Mouse (Mus musculus): Measurements from ENCODE around the gene Rfx3. TPM values are rescaled to one million over a fixed set of nuclear protein-coding genes. Genes with fewer than 3 reads are reported as not detected.

Gene Rfx3
- polyA plus RNA-seq, 1 experiment from 2014 or later: 7.4 TPM

GRCm38 (mm10) chr19:27905976-27906375, 105.0 kb downstream of the Rfx3 start:
- Histone ChIP-seq H3K4me1 (ENCODE audit: control insufficient read depth in 2 of 2, insufficient read depth in 2 of 2, low read length in 2 of 2) (0 out of 4 replicates have a peak, but pooled peaks cover 0 to 2% of the 10 kb centered on the region in 2 experiments), H3K27ac (replicated peaks in 1 of 2; ENCODE audit: control insufficient read depth in 1 of 2, insufficient read depth in 1 of 2, low read depth in 2 of 2, low read length in 2 of 2) (no peak overlapping the region), H3K4me3 (ENCODE audit: control insufficient read depth in 1 of 2, insufficient read depth in 1 of 2, low read depth in 1 of 2, low read length in 2 of 2) (no peak overlapping the region), H3K27me3 (ENCODE audit: control insufficient read depth, insufficient read depth, low read length) (no peaks in the 10 kb centered on the region), H3K9ac (ENCODE audit: low read length) (no peak overlapping the region), H3K4me2 (ENCODE audit: low read length) (no peak overlapping the region), H3K9me3 (ENCODE audit: control insufficient read depth, low read length) (no peaks in the 10 kb centered on the region), H3K36me3 (ENCODE audit: control insufficient read depth, insufficient read depth, low read length) (no peaks in the 10 kb centered on the region)
- ATAC-seq (ENCODE audit: insufficient number of reproducible peaks, insufficient read depth, low FRiP score, low read depth): no peak
- WGBS: 79% methylated on average over 9 of the region's 9 CpGs

GRCm38 (mm10) chr19:27905172-27905571, 105.8 kb downstream of the Rfx3 start:
- Histone ChIP-seq H3K4me1 (ENCODE audit: control insufficient read depth in 2 of 2, insufficient read depth in 2 of 2, low read length in 2 of 2) (0 out of 4 replicates have a peak, but pooled peaks cover 0 to 2% of the 10 kb centered on the region in 2 experiments), H3K4me2 (ENCODE audit: low read length) (no peak overlapping the region), H3K9ac (ENCODE audit: low read length) (no peak overlapping the region), H3K27ac (replicated peaks in 1 of 2; ENCODE audit: control insufficient read depth in 1 of 2, insufficient read depth in 1 of 2, low read depth in 2 of 2, low read length in 2 of 2) (no peak overlapping the region), H3K9me3 (ENCODE audit: control insufficient read depth, low read length) (no peaks in the 10 kb centered on the region), H3K36me3 (ENCODE audit: control insufficient read depth, insufficient read depth, low read length) (no peaks in the 10 kb centered on the region), H3K4me3 (ENCODE audit: control insufficient read depth in 1 of 2, insufficient read depth in 1 of 2, low read depth in 1 of 2, low read length in 2 of 2) (no peak overlapping the region), H3K27me3 (ENCODE audit: control insufficient read depth, insufficient read depth, low read length) (no peaks in the 10 kb centered on the region)
- no peak for ATAC-seq (ENCODE audit: insufficient number of reproducible peaks, insufficient read depth, low FRiP score, low read depth)
- 82% methylated on average over 1 of the region's 1 CpGs for WGBS

GRCm38 (mm10) chr19:27904655-27905054, 106.3 kb downstream of the Rfx3 start:
- Histone ChIP-seq H3K27ac (replicated peaks in 1 of 2; ENCODE audit: control insufficient read depth in 1 of 2, insufficient read depth in 1 of 2, low read depth in 2 of 2, low read length in 2 of 2) (no peak overlapping the region), H3K4me3 (ENCODE audit: control insufficient read depth in 1 of 2, insufficient read depth in 1 of 2, low read depth in 1 of 2, low read length in 2 of 2) (no peak overlapping the region), H3K9ac (ENCODE audit: low read length) (no peak overlapping the region), H3K4me1 (ENCODE audit: control insufficient read depth in 2 of 2, insufficient read depth in 2 of 2, low read length in 2 of 2) (0 out of 4 replicates have a peak, but pooled peaks cover 0 to 2% of the 10 kb centered on the region in 2 experiments), H3K9me3 (ENCODE audit: control insufficient read depth, low read length) (no peaks in the 10 kb centered on the region), H3K36me3 (ENCODE audit: control insufficient read depth, insufficient read depth, low read length) (no peaks in the 10 kb centered on the region), H3K27me3 (ENCODE audit: control insufficient read depth, insufficient read depth, low read length) (no peaks in the 10 kb centered on the region), H3K4me2 (ENCODE audit: low read length) (no peak overlapping the region)
- ATAC-seq (ENCODE audit: insufficient number of reproducible peaks, insufficient read depth, low FRiP score, low read depth): no peak
- 80% methylated on average over 2 of the region's 2 CpGs for WGBS

- Histone ChIP-seq H3K9ac (ENCODE audit: low read length) (no peak overlapping the region), H3K4me2 (ENCODE audit: low read length) (no peak overlapping the region), H3K27me3 (ENCODE audit: control insufficient read depth, insufficient read depth, low read length) (no peaks in the 10 kb centered on the region), H3K4me1 (ENCODE audit: control insufficient read depth in 2 of 2, insufficient read depth in 2 of 2, low read length in 2 of 2) (0 out of 4 replicates have a peak, but pooled peaks cover 0 to 2% of the 10 kb centered on the region in 2 experiments), H3K36me3 (ENCODE audit: control insufficient read depth, insufficient read depth, low read length) (no peaks in the 10 kb centered on the region), H3K9me3 (ENCODE audit: control insufficient read depth, low read length) (no peaks in the 10 kb centered on the region), H3K27ac (replicated peaks in 1 of 2; ENCODE audit: control insufficient read depth in 1 of 2, insufficient read depth in 1 of 2, low read depth in 2 of 2, low read length in 2 of 2) (no peak overlapping the region), H3K4me3 (ENCODE audit: control insufficient read depth in 1 of 2, insufficient read depth in 1 of 2, low read depth in 1 of 2, low read length in 2 of 2) (no peak overlapping the region)
- 45% methylated on average over 4 of the region's 4 CpGs for WGBS
- ATAC-seq (ENCODE audit: insufficient number of reproducible peaks, insufficient read depth, low FRiP score, low read depth): no peak
These were observed 106.8 kb downstream of the Rfx3 start for GRCm38 (mm10) chr19:27904209-27904608.

- H3K9ac ChIP-seq (ENCODE audit: low read length): no peak overlapping the region
- H3K27ac ChIP-seq (replicated peaks in 1 of 2; ENCODE audit: control insufficient read depth in 1 of 2, insufficient read depth in 1 of 2, low read depth in 2 of 2, low read length in 2 of 2): no peak overlapping the region
- H3K27me3 ChIP-seq (ENCODE audit: control insufficient read depth, insufficient read depth, low read length): no peaks in the 10 kb centered on the region
- ATAC-seq (ENCODE audit: insufficient number of reproducible peaks, insufficient read depth, low FRiP score, low read depth): no peak
- no peak overlapping the region for H3K4me3 ChIP-seq (ENCODE audit: control insufficient read depth in 1 of 2, insufficient read depth in 1 of 2, low read depth in 1 of 2, low read length in 2 of 2)
- H3K36me3 ChIP-seq (ENCODE audit: control insufficient read depth, insufficient read depth, low read length): no peaks in the 10 kb centered on the region
- 0 out of 4 replicates have a peak, but pooled peaks cover 0 to 2% of the 10 kb centered on the region in 2 experiments for H3K4me1 ChIP-seq (ENCODE audit: control insufficient read depth in 2 of 2, insufficient read depth in 2 of 2, low read length in 2 of 2)
- H3K4me2 ChIP-seq (ENCODE audit: low read length): no peak overlapping the region
- H3K9me3 ChIP-seq (ENCODE audit: control insufficient read depth, low read length): no peaks in the 10 kb centered on the region
- WGBS: 73% methylated on average over 9 of the region's 9 CpGs
These were observed 108.4 kb downstream of the Rfx3 start for GRCm38 (mm10) chr19:27902601-27903000.

GRCm38 (mm10) chr19:27901693-27902092, 109.3 kb downstream of the Rfx3 start:
- H3K27me3 ChIP-seq (ENCODE audit: control insufficient read depth, insufficient read depth, low read length): no peaks in the 10 kb centered on the region
- 0 out of 4 replicates have a peak, but pooled peaks cover 0 to 2% of the 10 kb centered on the region in 2 experiments for H3K4me1 ChIP-seq (ENCODE audit: control insufficient read depth in 2 of 2, insufficient read depth in 2 of 2, low read length in 2 of 2)
- H3K4me3 ChIP-seq (ENCODE audit: control insufficient read depth in 1 of 2, insufficient read depth in 1 of 2, low read depth in 1 of 2, low read length in 2 of 2): no peak overlapping the region
- no peaks in the 10 kb centered on the region for H3K9me3 ChIP-seq (ENCODE audit: control insufficient read depth, low read length)
- no peak for ATAC-seq (ENCODE audit: insufficient number of reproducible peaks, insufficient read depth, low FRiP score, low read depth)
- no peak overlapping the region for H3K9ac ChIP-seq (ENCODE audit: low read length)
- no peak overlapping the region for H3K27ac ChIP-seq (replicated peaks in 1 of 2; ENCODE audit: control insufficient read depth in 1 of 2, insufficient read depth in 1 of 2, low read depth in 2 of 2, low read length in 2 of 2)
- WGBS: 92% methylated on average over 6 of the region's 6 CpGs
- no peaks in the 10 kb centered on the region for H3K36me3 ChIP-seq (ENCODE audit: control insufficient read depth, insufficient read depth, low read length)
- no peak overlapping the region for H3K4me2 ChIP-seq (ENCODE audit: low read length)

GRCm38 (mm10) chr19:27884520-27884919, 126.4 kb downstream of the Rfx3 start:
- H3K36me3 ChIP-seq (ENCODE audit: control insufficient read depth, insufficient read depth, low read length): no peaks in the 10 kb centered on the region
- H3K4me3 ChIP-seq (ENCODE audit: control insufficient read depth in 1 of 2, insufficient read depth in 1 of 2, low read depth in 1 of 2, low read length in 2 of 2): no peak overlapping the region
- H3K9me3 ChIP-seq (ENCODE audit: control insufficient read depth, low read length): no peaks in the 10 kb centered on the region
- H3K4me2 ChIP-seq (ENCODE audit: low read length): no peak overlapping the region
- H3K4me1 ChIP-seq (ENCODE audit: control insufficient read depth in 2 of 2, insufficient read depth in 2 of 2, low read length in 2 of 2): no peaks in the 10 kb centered on the region
- no peak for ATAC-seq (ENCODE audit: insufficient number of reproducible peaks, insufficient read depth, low FRiP score, low read depth)
- 85% methylated on average over 3 of the region's 3 CpGs for WGBS
- H3K27me3 ChIP-seq (ENCODE audit: control insufficient read depth, insufficient read depth, low read length): no peaks in the 10 kb centered on the region
- no peak overlapping the region for H3K27ac ChIP-seq (replicated peaks in 1 of 2; ENCODE audit: control insufficient read depth in 1 of 2, insufficient read depth in 1 of 2, low read depth in 2 of 2, low read length in 2 of 2)
- H3K9ac ChIP-seq (ENCODE audit: low read length): no peak overlapping the region

GRCm38 (mm10) chr19:27877429-27877828, 133.5 kb downstream of the Rfx3 start:
- H3K36me3 ChIP-seq (ENCODE audit: control insufficient read depth, insufficient read depth, low read length): no peaks in the 10 kb centered on the region
- H3K4me1 ChIP-seq (ENCODE audit: control insufficient read depth in 2 of 2, insufficient read depth in 2 of 2, low read length in 2 of 2): no peaks in the 10 kb centered on the region
- H3K27ac ChIP-seq (replicated peaks in 1 of 2; ENCODE audit: control insufficient read depth in 1 of 2, insufficient read depth in 1 of 2, low read depth in 2 of 2, low read length in 2 of 2): no peak overlapping the region
- H3K4me3 ChIP-seq (ENCODE audit: control insufficient read depth in 1 of 2, insufficient read depth in 1 of 2, low read depth in 1 of 2, low read length in 2 of 2): no peak overlapping the region
- H3K9ac ChIP-seq (ENCODE audit: low read length): no peak overlapping the region
- H3K9me3 ChIP-seq (ENCODE audit: control insufficient read depth, low read length): no peaks in the 10 kb centered on the region
- ATAC-seq (ENCODE audit: insufficient number of reproducible peaks, insufficient read depth, low FRiP score, low read depth): no peak
- no peak overlapping the region for H3K4me2 ChIP-seq (ENCODE audit: low read length)
- H3K27me3 ChIP-seq (ENCODE audit: control insufficient read depth, insufficient read depth, low read length): no peaks in the 10 kb centered on the region
- 85% methylated on average over 2 of the region's 2 CpGs for WGBS
